11 mouse cellular contexts compared by ENCODE assay signal in the genomic region with DNA sequence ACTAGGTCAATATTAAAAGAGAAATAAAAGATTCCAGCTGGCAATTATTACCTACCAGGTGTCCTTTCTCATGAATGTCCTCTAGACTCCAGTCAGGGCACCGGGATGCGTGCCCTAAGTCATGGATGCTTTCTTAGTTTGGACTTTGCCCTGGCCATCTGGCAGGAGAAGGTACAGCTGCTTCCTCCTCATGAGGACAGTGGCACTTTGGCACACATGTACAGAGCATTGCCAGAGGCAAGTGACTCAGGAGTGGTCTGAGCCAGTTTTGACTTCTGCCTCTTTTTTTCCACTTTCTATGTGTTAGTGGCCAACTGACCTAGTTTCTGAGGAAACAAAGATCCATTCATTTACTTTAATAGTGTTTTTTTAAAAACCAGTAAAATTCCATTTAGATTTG.
DNase-seq lines count a peak whose midpoint lies in the region; ATAC-seq and TF ChIP-seq lines count a peak whose summit lies in the region.
"Had no signal": no experiment of that assay in that cellular context is flagged by ENCODE, and none has a peak within 500 bp of the region (broad histone marks: within the 10 kb centered on the region; RNA-seq: fewer than 3 reads in every experiment).

No protein-coding gene starts in this region.

- DNase-seq in lung, adult 18-20 months: peak; percentile 15 to 30
- no peak for DNase-seq in lung, adult 2 months
- peak; percentile 10 for DNase-seq in cerebellum, adult 9-10 months
- peak; percentile 7 for DNase-seq in heart, postnatal 4 days
- DNase-seq in lung, postnatal 14 days: peak; percentile 35
- no peak for DNase-seq in frontal cortex, postnatal 10 days (ENCODE audit: low spot score in 2 of 2)
- DNase-seq: thymus, postnatal 36 days had no signal

- no peak for TF ChIP-seq POLR2A in lung, adult 2 months (IDR thresholded peaks at IDR 0.05; ENCODE audit: borderline replicate concordance, extremely low read depth, low read depth, low read length)

- no peaks in the 10 kb centered on the region for H3K9me3 ChIP-seq in midbrain, embryonic 16.5 days (replicated peaks; ENCODE audit: control insufficient read depth, low read length, poor library complexity, severe bottlenecking)
- no peaks in the 10 kb centered on the region for H3K9me3 ChIP-seq in intestine, embryonic 15.5 days
- H3K9me3 ChIP-seq: heart, embryonic 15.5 days; limb, embryonic 15.5 days had no signal

- 79% methylated on average over 2 of the region's 2 CpGs for WGBS in lung, adult 2 months
- 95% methylated on average over 2 of the region's 2 CpGs for WGBS in midbrain, embryonic 16.5 days
- 76% methylated on average over 2 of the region's 2 CpGs for WGBS in intestine, embryonic 15.5 days

- H3K4me1 ChIP-seq in lung, adult 2 months (ENCODE audit: control insufficient read depth, insufficient read depth, low read length): no peaks in the 10 kb centered on the region
- H3K4me1 ChIP-seq in midbrain, embryonic 16.5 days (ENCODE audit: control insufficient read depth, insufficient read depth, low read length): no peaks in the 10 kb centered on the region
- H3K4me1 ChIP-seq in intestine, embryonic 15.5 days (replicated peaks): no peaks in the 10 kb centered on the region
- H3K4me1 ChIP-seq: heart, embryonic 15.5 days; limb, embryonic 15.5 days had no signal

- no peaks in the 10 kb centered on the region for H3K36me3 ChIP-seq in midbrain, embryonic 16.5 days (ENCODE audit: control insufficient read depth, insufficient read depth, low read length)
- H3K36me3 ChIP-seq in intestine, embryonic 15.5 days: no peaks in the 10 kb centered on the region
- H3K36me3 ChIP-seq: heart, embryonic 15.5 days; limb, embryonic 15.5 days had no signal

- TF ChIP-seq CTCF in lung, adult 2 months (IDR thresholded peaks at IDR 0.05; ENCODE audit: insufficient read depth, low read length): no peak

- ATAC-seq in midbrain, embryonic 16.5 days: no peak
- no peak for ATAC-seq in intestine, embryonic 15.5 days

- H3K27me3 ChIP-seq in midbrain, embryonic 16.5 days (ENCODE audit: control insufficient read depth, insufficient read depth, low read depth, low read length): no peaks in the 10 kb centered on the region
- no peaks in the 10 kb centered on the region for H3K27me3 ChIP-seq in intestine, embryonic 15.5 days (replicated peaks)
- H3K27me3 ChIP-seq: heart, embryonic 15.5 days; limb, embryonic 15.5 days had no signal

- H3K4me3 ChIP-seq in lung, adult 2 months (replicated peaks; ENCODE audit: extremely low read depth, low read depth, low read length): no peak overlapping the region
- H3K4me3 ChIP-seq in midbrain, embryonic 16.5 days (ENCODE audit: low read depth, low read length): no peak overlapping the region
- no peak overlapping the region for H3K4me3 ChIP-seq in intestine, embryonic 15.5 days (replicated peaks)
- H3K4me3 ChIP-seq: heart, embryonic 15.5 days; limb, embryonic 15.5 days had no signal

- no peak overlapping the region for H3K4me2 ChIP-seq in midbrain, embryonic 16.5 days (ENCODE audit: low read length)
- no peak overlapping the region for H3K4me2 ChIP-seq in intestine, embryonic 15.5 days (replicated peaks)
- H3K4me2 ChIP-seq: heart, embryonic 15.5 days; limb, embryonic 15.5 days had no signal

- no peak overlapping the region for H3K27ac ChIP-seq in midbrain, embryonic 16.5 days (ENCODE audit: low read length)
- no peak overlapping the region for H3K27ac ChIP-seq in intestine, embryonic 15.5 days
- H3K27ac ChIP-seq: heart, embryonic 15.5 days; limb, embryonic 15.5 days had no signal

- H3K9ac ChIP-seq in midbrain, embryonic 16.5 days (ENCODE audit: low read depth, low read length): no peak overlapping the region
- H3K9ac ChIP-seq in intestine, embryonic 15.5 days: no peak overlapping the region
- H3K9ac ChIP-seq: heart, embryonic 15.5 days; limb, embryonic 15.5 days had no signal

Comparison
In these comparisons a context has a peak if more than half of its experiments do, and no peak if none do; other contexts are left out.
1. DNase-seq: peak in lung, adult 18-20 months (2 of 2), cerebellum, adult 9-10 months (single experiment), heart, postnatal 4 days (single experiment) and lung, postnatal 14 days (single experiment); none in lung, adult 2 months (single experiment) and frontal cortex, postnatal 10 days (0 of 2).